Mouse (Mus musculus) liver, adult 2 months (tissue): ENCODE data around the gene Surf4. TPM values are rescaled to one million over a fixed set of nuclear protein-coding genes. Genes with fewer than 3 reads are reported as not detected.

Source experiments
- DNase-seq: peaks from one replicate; pipeline ENCODE4 v3.0.0-alpha.2; 2011; ENCODE audit warnings: low read depth, low spot score; ENCODE audit errors: extremely low read depth
- H3K27ac ChIP-seq: fragments of 200-500 bp; replicated peaks from 2 replicates; pipeline ENCODE4 v1.5.1; 2012; ENCODE audit warnings: low read depth, mild to moderate bottlenecking, control low read depth, inconsistent platforms, low read length; ENCODE audit not compliant: insufficient read depth
- H3K27me3 ChIP-seq: fragments of 200-500 bp; 2 replicates; pipeline ENCODE4 v1.6.1; 2012; ENCODE audit warnings: mild to moderate bottlenecking, moderate library complexity, low read length, inconsistent platforms; ENCODE audit not compliant: control insufficient read depth, insufficient read depth
- H3K36me3 ChIP-seq: fragments of 200-500 bp; 2 replicates; pipeline ENCODE4 v1.6.1; 2012; ENCODE audit warnings: low read length, inconsistent platforms; ENCODE audit not compliant: control insufficient read depth, insufficient read depth
- H3K4me1 ChIP-seq: fragments of 200-500 bp; 2 replicates; pipeline ENCODE4 v1.6.1; 2011; ENCODE audit warnings: low read length; ENCODE audit not compliant: control insufficient read depth, insufficient read depth
- H3K4me3 ChIP-seq: fragments of 200-500 bp; 2 replicates; pipeline ENCODE4 v1.5.1; 2011; ENCODE audit warnings: low read depth, mild to moderate bottlenecking, control low read depth, low read length, moderate library complexity; ENCODE audit not compliant: insufficient read depth
- H3K79me2 ChIP-seq: fragments of 200-500 bp; 2 replicates; pipeline ENCODE4 v1.6.1; 2012; ENCODE audit warnings: inconsistent platforms, mild to moderate bottlenecking, low read length, moderate library complexity; ENCODE audit not compliant: control insufficient read depth, insufficient read depth
- H3K9ac ChIP-seq: fragments of 200-500 bp; 2 replicates; pipeline ENCODE4 v1.6.1; 2012; ENCODE audit warnings: low read depth, mild to moderate bottlenecking, control low read depth, inconsistent platforms, low read length
- CTCF ChIP-seq: fragments of 200-500 bp; IDR thresholded peaks from 2 replicates; pipeline ENCODE4 v1.5.1; 2011; ENCODE audit warnings: low read depth, low read length, control low read depth
- POLR2A ChIP-seq: fragments of 200-500 bp; IDR thresholded peaks from 2 replicates; pipeline ENCODE4 v1.6.1; 2011; ENCODE audit warnings: low read length, control low read depth; ENCODE audit not compliant: insufficient read depth; ENCODE audit errors: extremely low read depth
- WGBS: fragments of 180-500 bp; shearing (Covaris S2); methylation state at CpG from one replicate; pipeline ENCODE4 v1.1.7; 2018; 5-methylcytosine and 5-hydroxymethylcytosine counted together
- polyA plus RNA-seq: library from polyadenylated mRNA; depleted of rRNA; stranded (reverse); fragments of >200 nt; gene quantifications from 2 replicates; pipeline ENCODE4 v1.2.3, GENCODE M21; 2012
- total RNA-seq: library from RNA; depleted of rRNA; stranded (reverse); fragments of >200 nt; gene quantifications from 2 replicates; pipeline ENCODE4 v1.2.3, GENCODE M21; 2014

The Surf4 gene
- total and polyA plus RNA-seq, 2 experiments, result 135 to 322 TPM

DNA sequence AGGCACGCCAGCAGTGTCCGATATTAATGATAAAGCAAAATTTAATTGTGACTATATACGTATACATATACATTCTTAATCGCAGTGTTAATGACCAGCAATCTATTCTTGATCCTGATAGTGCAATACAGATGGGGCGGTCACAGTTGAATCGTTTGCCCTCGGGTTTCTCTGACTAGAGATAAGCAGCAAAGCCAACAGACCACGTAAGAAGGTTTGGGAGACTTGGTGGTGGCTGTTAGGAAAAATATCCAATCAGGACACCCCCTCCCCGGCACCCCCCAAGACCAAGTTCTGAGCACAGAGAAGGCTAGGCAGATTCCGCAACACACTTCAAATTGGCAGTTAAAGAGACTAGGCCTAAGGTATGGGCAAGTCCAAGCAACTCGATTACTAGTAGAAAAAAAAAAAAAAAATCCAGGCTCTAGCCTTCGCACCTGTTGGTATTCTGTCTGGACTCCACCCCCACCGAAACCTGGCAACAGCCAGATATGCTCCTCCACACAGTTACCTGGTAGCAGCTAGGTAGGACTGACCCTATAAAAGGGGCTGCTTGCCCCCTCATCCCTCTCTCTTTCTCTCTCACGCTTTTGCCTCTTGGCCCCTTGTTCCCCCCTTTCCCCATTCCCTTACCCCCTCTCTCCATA lies 31.1 kb upstream of the Surf4 start:
- Histone ChIP-seq H3K79me2 (peaks cover 4% of the 10 kb centered on the region; the same call in 1 of the 2 replicates), H3K4me3 (peak overlapping the region; percentile 77), H3K9ac (peak overlapping the region; percentile 84), H3K4me1 (peaks cover 6% of the 10 kb centered on the region), H3K27ac (peak overlapping the region; percentile 96), H3K27me3 (no peaks in the 10 kb centered on the region), H3K36me3 (peaks cover 7% of the 10 kb centered on the region; the same call in 1 of the 2 replicates)
- WGBS, result 12% methylated on average over 14 of the region's 14 CpGs
- no peak for DNase-seq
- TF ChIP-seq CTCF (no peak), POLR2A (no peak)

DNA sequence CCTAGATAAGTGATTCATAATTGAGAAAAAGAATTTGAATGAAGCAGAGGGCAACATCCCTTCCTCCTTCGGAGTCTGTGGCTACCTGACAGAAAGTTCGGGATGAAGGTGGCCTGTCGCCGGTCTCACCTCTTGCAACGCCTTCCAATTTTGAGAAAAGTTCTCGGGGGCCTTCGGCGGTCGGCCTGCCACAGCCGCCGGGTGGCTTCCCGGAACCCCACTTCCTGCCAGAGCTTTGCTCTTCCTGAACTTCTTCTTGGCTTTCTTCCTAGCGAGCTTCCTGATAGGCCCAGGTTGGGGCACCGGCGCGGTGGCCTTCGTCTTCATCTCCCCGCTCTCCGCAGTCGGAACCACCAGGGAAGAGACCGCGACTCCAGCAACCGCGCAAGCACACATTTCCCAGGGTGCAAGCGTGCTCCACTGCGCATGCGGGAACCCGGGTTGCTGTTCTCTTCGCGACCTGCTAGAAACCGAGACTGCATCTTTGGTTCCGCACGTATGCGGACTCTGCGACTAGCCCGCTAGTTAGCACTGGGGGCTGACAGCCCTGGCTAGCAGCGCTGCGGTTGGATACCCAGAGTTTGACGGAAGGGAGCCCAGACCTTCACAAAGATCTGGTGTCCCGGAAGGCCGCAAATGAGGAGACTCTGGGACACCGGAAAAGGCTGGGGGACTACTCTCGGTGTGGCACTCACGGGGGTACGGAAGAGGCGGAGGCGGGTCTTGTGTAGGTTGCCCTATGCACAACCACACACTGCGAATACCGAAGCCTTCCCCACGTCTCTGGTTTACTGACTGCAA lies 30.4 kb upstream of the Surf4 start, which contains the start of gene Rexo4:
Rexo4 (minus strand) TSS at position 464 of the 801 bp plus-strand sequence.
- peaks cover 10% of the 10 kb centered on the region; the same call in 1 of the 2 replicates for H3K36me3 ChIP-seq
- DNase-seq, result peak; percentile 89
- peak within 1 kb of the TSS; percentile 96 for H3K27ac ChIP-seq
- peak within 1 kb of the TSS; percentile 77 for H3K4me3 ChIP-seq
- H3K27me3 ChIP-seq, result no peaks in the 10 kb centered on the region
- H3K79me2 ChIP-seq, result peaks cover 4% of the 10 kb centered on the region; the same call in 1 of the 2 replicates
- peak within 1 kb of the TSS; percentile 84 for H3K9ac ChIP-seq
- WGBS, result under 1% methylated on average over 50 of the region's 50 CpGs
- H3K4me1 ChIP-seq, result peaks cover 6% of the 10 kb centered on the region
- TF ChIP-seq POLR2A, result peak; percentile 67
- TF ChIP-seq CTCF, result no peak

DNA sequence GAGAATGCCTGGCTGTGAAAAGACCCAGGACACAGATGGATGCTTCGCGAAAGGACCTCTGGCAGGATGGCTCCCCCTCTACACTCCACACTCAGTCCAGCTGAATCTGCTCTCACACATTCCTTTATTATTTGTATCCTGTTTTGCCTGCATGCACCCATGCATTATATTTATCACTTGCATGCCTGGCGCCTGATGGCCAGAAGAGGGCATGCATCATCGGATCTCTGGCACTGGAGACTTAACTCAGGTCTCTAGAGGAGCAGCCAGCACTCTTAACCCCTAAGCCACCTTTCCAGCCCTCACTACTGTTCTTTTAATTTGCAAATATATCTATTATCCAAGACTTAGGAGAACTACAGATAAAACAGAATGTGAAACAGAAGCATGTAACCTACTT lies 27.0 kb upstream of the Surf4 start:
- Histone ChIP-seq H3K36me3 (peaks cover 24% of the 10 kb centered on the region), H3K27me3 (no peaks in the 10 kb centered on the region), H3K79me2 (peaks cover 4% of the 10 kb centered on the region; the same call in 1 of the 2 replicates), H3K27ac (no peak overlapping the region), H3K9ac (no peak overlapping the region), H3K4me3 (no peak overlapping the region), H3K4me1 (peaks cover 20% of the 10 kb centered on the region)
- DNase-seq, result no peak
- peak; percentile 40; the same call in 1 of the 2 replicates for TF ChIP-seq CTCF
- TF ChIP-seq POLR2A, result no peak
- 67% methylated on average over 4 of the region's 4 CpGs for WGBS

GRCm38 (mm10) chr2:26957488-26957859 lies 23.7 kb upstream of the Surf4 start:
- peak; percentile 91 for DNase-seq
- H3K27ac ChIP-seq, result peak overlapping the region; percentile 94
- TF ChIP-seq POLR2A (no peak), CTCF (no peak)
- peaks cover 17% of the 10 kb centered on the region for H3K4me1 ChIP-seq
- no peaks in the 10 kb centered on the region for H3K79me2 ChIP-seq
- no peaks in the 10 kb centered on the region for H3K27me3 ChIP-seq
- H3K4me3 ChIP-seq, result no peak overlapping the region
- WGBS, result 14% methylated on average over 2 of the region's 2 CpGs
- peaks cover 40% of the 10 kb centered on the region for H3K36me3 ChIP-seq
- H3K9ac ChIP-seq, result no peak overlapping the region

DNA sequence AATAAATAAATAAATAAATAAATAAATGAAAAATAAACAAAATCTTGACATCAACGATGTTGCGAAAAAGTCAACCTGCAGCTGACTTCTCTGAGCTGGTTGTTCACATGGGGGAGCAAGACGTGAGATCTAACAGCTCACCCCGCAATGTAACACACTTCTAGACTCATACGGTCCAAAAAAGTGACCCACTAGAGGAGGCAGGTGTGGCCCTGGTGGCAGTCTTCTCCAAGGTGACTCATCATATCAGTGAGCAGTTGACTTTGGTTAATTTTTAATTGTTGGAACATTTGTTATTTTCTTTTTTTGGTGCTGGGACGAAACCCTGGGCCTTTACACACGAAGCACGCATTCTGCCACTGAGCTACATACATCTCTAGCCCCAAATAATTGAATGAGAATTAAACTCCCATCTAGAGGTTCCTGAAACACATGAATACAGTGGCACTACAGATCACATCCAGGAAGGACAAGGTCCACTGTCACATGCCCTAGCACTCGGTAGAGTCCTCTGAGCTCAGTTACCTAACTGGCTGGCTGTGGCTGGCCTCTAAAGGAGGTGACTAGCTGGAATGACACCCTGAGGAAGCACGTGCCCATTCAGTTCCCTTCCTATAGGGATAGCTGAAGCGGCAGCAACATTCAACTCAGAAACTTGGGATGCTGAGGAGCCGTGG lies 23.2 kb upstream of the Surf4 start:
- TF ChIP-seq CTCF (no peak), POLR2A (no peak)
- H3K79me2 ChIP-seq, result no peaks in the 10 kb centered on the region
- peak overlapping the region; percentile 94 for H3K27ac ChIP-seq
- H3K9ac ChIP-seq, result no peak overlapping the region
- DNase-seq, result peak; percentile 95
- 23% methylated on average over 12 of the region's 12 CpGs for WGBS
- H3K36me3 ChIP-seq, result peaks cover 40% of the 10 kb centered on the region
- no peak overlapping the region for H3K4me3 ChIP-seq
- H3K4me1 ChIP-seq, result peaks cover 15% of the 10 kb centered on the region
- no peaks in the 10 kb centered on the region for H3K27me3 ChIP-seq
